Mouse (Mus musculus) hindbrain, embryonic 10.5 days (tissue): ENCODE measurements around the gene Edf1. TPM values are rescaled to one million over a fixed set of nuclear protein-coding genes. Genes with fewer than 3 reads are reported as not detected.
A peak's percentile ranks its signal among the peaks of the same experiment; 100 is the strongest.

Source experiments
- DNase-seq: peaks from one replicate; pipeline ENCODE4 v3.0.0-alpha.2; 2017; ENCODE audit warnings: low spot score
- H3K27ac ChIP-seq: fragments of 300-500 bp; sonication (generic); 2 replicates; pipeline ENCODE4 v1.5.1; 2016; ENCODE audit warnings: mild to moderate bottlenecking, moderate library complexity
- H3K27me3 ChIP-seq: fragments of 300-500 bp; sonication (generic); 2 replicates; pipeline ENCODE4 v1.6.1; 2016; ENCODE audit warnings: mild to moderate bottlenecking; ENCODE audit not compliant: poor library complexity, insufficient read depth, severe bottlenecking
- H3K36me3 ChIP-seq: fragments of 300-500 bp; sonication (generic); 2 replicates; pipeline ENCODE4 v1.6.1; 2016; ENCODE audit warnings: mild to moderate bottlenecking, moderate library complexity
- H3K4me1 ChIP-seq: fragments of 300-500 bp; sonication (generic); replicated peaks from 2 replicates; pipeline ENCODE4 v1.6.1; 2016; ENCODE audit warnings: mild to moderate bottlenecking
- H3K4me3 ChIP-seq: fragments of 300-500 bp; sonication (generic); 2 replicates; pipeline ENCODE4 v1.5.1; 2016; ENCODE audit warnings: mild to moderate bottlenecking, moderate library complexity
- H3K9me3 ChIP-seq: fragments of 300-500 bp; sonication (generic); 2 replicates; pipeline ENCODE4 v1.6.1; 2016; ENCODE audit warnings: mild to moderate bottlenecking, moderate library complexity
- WGBS: fragments of 180-500 bp; shearing (Covaris S2); methylation state at CpG from one replicate; pipeline ENCODE4 v1.1.7; 2016; 5-methylcytosine and 5-hydroxymethylcytosine counted together
- polyA plus RNA-seq: library from polyadenylated mRNA; unstranded; fragments of >200 nt; fragmentation: Nextera tagmentation; extraction: Ambion mirVana; gene quantifications from 2 replicates; pipeline ENCODE4 v1.2.1, GENCODE M21; 2016

The Edf1 gene
- polyA plus RNA-seq, 1 experiment from 2014 or later, result 388 TPM

DNA sequence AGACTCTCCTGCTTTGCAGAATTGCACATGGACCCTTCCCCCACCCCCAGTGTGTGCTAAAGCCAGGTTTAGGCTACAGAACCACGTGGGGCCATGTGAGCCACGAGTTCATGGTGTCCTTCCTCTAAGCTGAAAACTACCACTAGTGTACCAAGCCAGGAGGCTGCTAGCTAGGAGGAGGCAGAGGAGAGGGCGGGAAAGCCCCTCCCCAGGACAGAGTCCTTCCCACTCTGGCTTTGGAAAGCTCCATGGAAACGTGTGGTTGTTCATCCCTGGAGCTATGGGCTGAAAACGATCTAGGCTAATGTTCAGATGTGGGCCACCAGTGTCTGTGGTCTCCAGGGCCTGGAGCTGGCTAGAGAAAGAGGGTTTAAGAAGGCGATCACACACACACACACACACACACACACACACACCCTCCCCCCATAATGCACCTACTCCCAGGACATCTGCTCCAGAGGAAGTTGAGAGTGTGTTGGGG, 23.0 kb downstream of the Edf1 start:
- no peak for DNase-seq
- Histone ChIP-seq H3K27me3 (peaks cover 59% of the 10 kb centered on the region), H3K27ac (no peak overlapping the region), H3K4me3 (peak overlapping the region; percentile 46; the same call in 1 of the 2 replicates), H3K9me3 (no peaks in the 10 kb centered on the region), H3K36me3 (peaks cover 33% of the 10 kb centered on the region), H3K4me1 (peaks cover 74% of the 10 kb centered on the region)
- 53% methylated on average over 6 of the region's 6 CpGs for WGBS

DNA sequence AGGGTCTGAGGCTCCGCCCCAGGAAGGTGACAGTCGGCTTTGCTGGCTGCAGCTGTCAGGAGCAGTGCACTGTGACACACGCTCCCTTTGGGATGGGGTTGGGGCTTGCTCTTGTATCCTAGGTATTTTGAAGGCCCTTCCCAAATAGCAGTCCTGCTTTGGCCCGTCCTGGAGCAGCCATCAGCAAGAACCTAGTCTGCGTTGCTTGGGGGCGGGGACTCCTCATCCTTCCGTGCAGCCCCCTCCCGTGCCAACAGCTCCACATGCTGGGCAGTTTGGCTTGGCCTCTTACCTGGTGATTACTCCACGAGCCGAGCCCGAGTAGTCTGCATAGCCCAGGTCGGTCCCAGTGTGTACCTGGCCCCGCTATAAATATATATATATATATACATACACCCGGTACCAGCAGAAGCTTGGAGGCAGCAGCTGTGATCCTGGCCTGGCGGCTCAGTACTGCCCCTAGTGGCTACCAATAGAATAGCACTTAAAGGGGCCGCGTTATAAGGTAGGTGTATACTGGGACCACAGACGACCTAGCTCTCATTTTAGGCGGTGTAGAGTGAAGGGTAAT, 23.7 kb downstream of the Edf1 start, which contains the start of gene Ajm1:
Ajm1 (minus strand) TSS at position 464 of the 571 bp plus-strand sequence.
- Histone ChIP-seq H3K36me3 (peaks cover 40% of the 10 kb centered on the region), H3K9me3 (no peaks in the 10 kb centered on the region), H3K27ac (no peak within 1 kb of the TSS), H3K4me1 (peaks cover 67% of the 10 kb centered on the region), H3K27me3 (peaks cover 52% of the 10 kb centered on the region), H3K4me3 (peak within 1 kb of the TSS; percentile 46)
- peak; percentile 63 for DNase-seq
- 5% methylated on average over 19 of the region's 19 CpGs for WGBS

GRCm38 (mm10) chr2:25581901-25582301, 24.3 kb downstream of the Edf1 start:
- H3K4me3 ChIP-seq, result peak overlapping the region; percentile 46; the same call in 1 of the 2 replicates
- H3K27ac ChIP-seq, result no peak overlapping the region
- peaks cover 62% of the 10 kb centered on the region for H3K4me1 ChIP-seq

GRCm38 (mm10) chr2:25582466-25583119, 24.9 kb downstream of the Edf1 start:
- H3K27ac ChIP-seq, result peak overlapping the region; percentile 29; the same call in 1 of the 2 replicates
- WGBS, result 62% methylated on average over 12 of the region's 12 CpGs
- H3K36me3 ChIP-seq, result peaks cover 52% of the 10 kb centered on the region
- peaks cover 39% of the 10 kb centered on the region for H3K27me3 ChIP-seq
- peaks cover 55% of the 10 kb centered on the region for H3K4me1 ChIP-seq
- no peaks in the 10 kb centered on the region for H3K9me3 ChIP-seq
- H3K4me3 ChIP-seq, result 0 out of 2 replicates have a peak overlapping the region, but pooled peaks have one; percentile 18
- DNase-seq, result no peak

More at GRCm38 (mm10) chr2:25581901-25582301, 24.3 kb downstream of the Edf1 start:
- Histone ChIP-seq H3K27me3 (peaks cover 46% of the 10 kb centered on the region), H3K9me3 (no peaks in the 10 kb centered on the region), H3K36me3 (peaks cover 45% of the 10 kb centered on the region)
- 32% methylated on average over 6 of the region's 6 CpGs for WGBS
- no peak for DNase-seq

DNA sequence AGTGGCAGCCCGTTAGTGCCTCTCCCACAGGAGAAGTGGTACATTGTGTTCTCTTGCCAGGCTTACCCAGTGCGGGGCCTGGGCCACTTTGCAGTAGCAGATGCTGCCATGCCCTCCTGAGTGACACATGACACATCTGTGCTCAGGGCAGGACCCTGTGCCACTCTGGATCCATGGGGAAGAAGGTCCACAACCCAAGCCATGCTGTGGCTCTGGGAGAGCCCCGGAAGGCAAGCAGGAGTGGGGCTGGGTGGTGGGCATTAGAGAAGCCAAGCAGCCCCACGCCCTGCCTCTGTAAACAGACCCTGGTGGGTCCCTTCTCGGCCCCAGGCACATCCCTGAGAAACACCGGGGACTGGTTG, 25.5 kb downstream of the Edf1 start:
- Histone ChIP-seq H3K4me3 (no peak overlapping the region), H3K36me3 (peaks cover 57% of the 10 kb centered on the region), H3K4me1 (peaks cover 50% of the 10 kb centered on the region), H3K9me3 (no peaks in the 10 kb centered on the region), H3K27ac (peak overlapping the region; percentile 29; the same call in 1 of the 2 replicates), H3K27me3 (peaks cover 34% of the 10 kb centered on the region)
- DNase-seq, result no peak
- 91% methylated on average over 6 of the region's 6 CpGs for WGBS

DNA sequence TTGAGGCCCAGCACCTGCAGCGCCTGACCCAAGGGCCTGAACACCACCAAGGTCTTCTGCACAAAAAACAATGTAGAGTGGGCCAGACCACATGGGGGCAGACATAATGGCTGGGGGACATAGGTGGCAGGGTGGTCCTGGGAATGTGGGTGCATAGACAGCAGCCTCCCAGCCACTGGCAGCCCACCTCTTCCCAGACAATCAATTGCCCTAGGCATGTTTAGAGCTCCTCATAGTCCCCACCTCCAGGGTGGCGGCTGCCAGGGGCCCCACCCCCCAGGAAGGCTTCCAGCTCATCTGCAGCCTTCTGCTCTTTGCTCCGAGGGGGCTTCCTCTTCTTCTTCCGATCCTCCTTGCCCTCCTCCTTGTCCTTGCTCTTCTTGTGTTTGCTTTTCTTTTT, 25.9 kb downstream of the Edf1 start:
- Histone ChIP-seq H3K9me3 (no peaks in the 10 kb centered on the region), H3K27me3 (peaks cover 30% of the 10 kb centered on the region), H3K36me3 (peaks cover 62% of the 10 kb centered on the region), H3K4me3 (no peak overlapping the region), H3K27ac (no peak overlapping the region), H3K4me1 (peaks cover 45% of the 10 kb centered on the region)
- DNase-seq, result no peak
- 85% methylated on average over 4 of the region's 4 CpGs for WGBS

GRCm38 (mm10) chr2:25584152-25584551, 26.5 kb downstream of the Edf1 start:
- H3K36me3 ChIP-seq, result peaks cover 66% of the 10 kb centered on the region
- 93% methylated on average over 3 of the region's 3 CpGs for WGBS
- no peak overlapping the region for H3K4me3 ChIP-seq
- DNase-seq, result no peak
- no peaks in the 10 kb centered on the region for H3K9me3 ChIP-seq
- no peak overlapping the region for H3K27ac ChIP-seq
- H3K4me1 ChIP-seq, result peaks cover 40% of the 10 kb centered on the region
- H3K27me3 ChIP-seq, result peaks cover 24% of the 10 kb centered on the region

DNA sequence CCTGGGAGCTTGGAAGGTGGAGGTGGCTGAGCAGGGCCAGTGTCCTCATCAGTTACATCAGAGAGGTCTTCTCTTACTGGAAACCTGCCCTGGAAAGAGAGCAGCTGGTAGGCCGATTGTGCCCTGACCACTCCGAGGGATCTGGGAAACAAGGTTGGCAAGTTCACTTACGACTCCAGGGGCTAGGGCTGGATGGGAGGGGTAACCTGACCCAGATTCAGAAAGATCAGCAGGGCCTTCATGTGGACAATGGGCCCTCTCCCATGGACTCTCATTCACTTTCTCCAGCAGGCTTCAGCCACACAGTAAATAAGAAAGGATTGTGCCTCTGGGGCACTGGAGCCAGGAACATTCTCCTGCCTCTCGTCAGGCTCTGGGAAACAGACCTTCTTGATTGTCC, 27.2 kb downstream of the Edf1 start:
- DNase-seq, result no peak
- Histone ChIP-seq H3K36me3 (peaks cover 73% of the 10 kb centered on the region), H3K27me3 (peaks cover 17% of the 10 kb centered on the region), H3K27ac (no peak overlapping the region), H3K4me1 (peaks cover 33% of the 10 kb centered on the region), H3K4me3 (no peak overlapping the region), H3K9me3 (no peaks in the 10 kb centered on the region)
- WGBS, result 87% methylated on average over 4 of the region's 4 CpGs

DNA sequence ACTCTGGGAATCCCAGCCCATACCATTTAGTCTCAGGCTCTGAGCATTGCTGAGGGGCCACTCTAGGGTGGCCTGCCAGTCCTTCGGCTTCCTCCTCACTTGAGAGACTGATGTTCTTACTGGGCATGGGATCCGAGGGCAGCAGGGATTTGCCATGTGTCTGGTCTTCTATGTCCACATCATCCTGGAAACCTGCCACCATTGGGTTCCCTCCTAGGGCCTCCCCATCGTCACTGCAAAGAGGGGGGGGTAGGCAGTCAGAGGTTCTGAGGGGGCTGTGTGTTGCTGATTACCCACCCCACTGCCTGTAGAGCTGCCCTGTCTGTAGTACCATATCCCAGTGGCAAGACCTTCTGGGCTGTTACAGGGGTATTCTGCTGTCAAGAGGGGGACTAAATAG, 28.0 kb downstream of the Edf1 start:
- 91% methylated on average over 3 of the region's 3 CpGs for WGBS
- DNase-seq, result no peak
- Histone ChIP-seq H3K27ac (no peak overlapping the region), H3K9me3 (no peaks in the 10 kb centered on the region), H3K36me3 (peaks cover 81% of the 10 kb centered on the region), H3K4me1 (peaks cover 30% of the 10 kb centered on the region), H3K4me3 (no peak overlapping the region), H3K27me3 (peaks cover 9% of the 10 kb centered on the region)

GRCm38 (mm10) chr2:25587290-25587689, 29.6 kb downstream of the Edf1 start:
- Histone ChIP-seq H3K4me1 (peaks cover 14% of the 10 kb centered on the region), H3K9me3 (no peaks in the 10 kb centered on the region), H3K27ac (no peak overlapping the region), H3K4me3 (no peak overlapping the region), H3K27me3 (no peaks in the 10 kb centered on the region), H3K36me3 (peaks cover 98% of the 10 kb centered on the region)
- 90% methylated on average over 8 of the region's 8 CpGs for WGBS
- no peak for DNase-seq

- DNase-seq, result no peak
- H3K4me3 ChIP-seq, result no peak overlapping the region
- H3K27ac ChIP-seq, result no peak overlapping the region
- peaks cover 99% of the 10 kb centered on the region for H3K36me3 ChIP-seq
- WGBS, result 96% methylated on average over 8 of the region's 8 CpGs
- peaks cover 3% of the 10 kb centered on the region; the same call in 1 of the 2 replicates for H3K4me1 ChIP-seq
- H3K9me3 ChIP-seq, result no peaks in the 10 kb centered on the region
- H3K27me3 ChIP-seq, result no peaks in the 10 kb centered on the region
These were observed 30.7 kb downstream of the Edf1 start for GRCm38 (mm10) chr2:25588227-25588907.

- H3K4me1 ChIP-seq, result no peaks in the 10 kb centered on the region
- DNase-seq, result no peak
These were observed 34.2 kb downstream of the Edf1 start for GRCm38 (mm10) chr2:25591863-25592262.

More at GRCm38 (mm10) chr2:25591863-25592262, 34.2 kb downstream of the Edf1 start:
- no peaks in the 10 kb centered on the region for H3K27me3 ChIP-seq
- WGBS, result 92% methylated on average over 2 of the region's 2 CpGs
- H3K36me3 ChIP-seq, result peaks cover 94% of the 10 kb centered on the region
- no peak overlapping the region for H3K4me3 ChIP-seq
- no peak overlapping the region for H3K27ac ChIP-seq
- no peaks in the 10 kb centered on the region for H3K9me3 ChIP-seq
